Mouse (Mus musculus) heart, postnatal 0 days (tissue): ENCODE measurements around the gene Cass4.

Experiments used
- CTCF ChIP-seq: IDR thresholded peaks from 2 replicates; pipeline ENCODE4 v1.5.1; 2016; ENCODE audit warnings: antibody characterized with exemption, control low read depth, low read depth
- EP300 ChIP-seq: IDR thresholded peaks from 2 replicates; pipeline ENCODE4 v1.6.1; 2016; ENCODE audit warnings: antibody characterized with exemption, low read depth

- no peak for TF ChIP-seq CTCF
- no peak for TF ChIP-seq EP300
Measured at GRCm38 (mm10) chr2:172355833-172356232, 37.8 kb upstream of the Cass4 start.
